ENCODE assay signal across 8 mouse cellular contexts in genomic region chr9:114389371-114389904, GRCm38 (mm10). TPM values are rescaled to one million over a fixed set of nuclear protein-coding genes. Genes with fewer than 3 reads are reported as not detected.
DNase-seq lines count a peak whose midpoint lies in the region; ATAC-seq and TF ChIP-seq lines count a peak whose summit lies in the region.

No protein-coding gene starts in this region.

- no peaks in the 10 kb centered on the region for H3K27me3 ChIP-seq in ES-Bruce4 (ENCODE audit: control insufficient read depth, insufficient read depth, low read length, poor library complexity, severe bottlenecking)
- H3K27me3 ChIP-seq in intestine, embryonic 15.5 days (replicated peaks) = no peaks in the 10 kb centered on the region
- H3K27me3 ChIP-seq in midbrain, embryonic 13.5 days = peaks cover 3% of the 10 kb centered on the region; the same call in 1 of the 2 replicates

- WGBS in intestine, embryonic 15.5 days = 78% methylated on average over 8 of the region's 8 CpGs
- WGBS in midbrain, embryonic 13.5 days = 77% methylated on average over 8 of the region's 8 CpGs

- no peaks in the 10 kb centered on the region for H3K9me3 ChIP-seq in ES-Bruce4 (replicated peaks; ENCODE audit: control insufficient read depth, insufficient read depth, low read length, poor library complexity, severe bottlenecking)
- H3K9me3 ChIP-seq in intestine, embryonic 15.5 days = no peaks in the 10 kb centered on the region
- H3K9me3 ChIP-seq in midbrain, embryonic 13.5 days = no peaks in the 10 kb centered on the region

- H3K4me2 ChIP-seq in intestine, embryonic 15.5 days (replicated peaks) = peak overlapping the region; percentile 88
- peak overlapping the region; percentile 94 for H3K4me2 ChIP-seq in midbrain, embryonic 13.5 days (replicated peaks)

- no peak overlapping the region for H3K9ac ChIP-seq in ES-Bruce4 (ENCODE audit: low read depth, poor library complexity, severe bottlenecking)
- no peak overlapping the region for H3K9ac ChIP-seq in intestine, embryonic 15.5 days
- H3K9ac ChIP-seq in midbrain, embryonic 13.5 days (replicated peaks) = no peak overlapping the region

- TF ChIP-seq POLR2A in ES-Bruce4 (IDR thresholded peaks at IDR 0.05; ENCODE audit: insufficient read depth, low read length) = no peak

- peak; percentile 60 for DNase-seq in 416B (ENCODE audit: low read depth)
- no peak for DNase-seq in ovary, postnatal 36 days (ENCODE audit: low spot score)
- no peak for DNase-seq in layer of hippocampus, adult 8-10 months (ENCODE audit: low spot score in 2 of 2)
- no peak for DNase-seq in urinary bladder, adult 18-20 months (ENCODE audit: low spot score in 2 of 2)

- H3K4me1 ChIP-seq in ES-Bruce4 (ENCODE audit: control insufficient read depth, insufficient read depth, low read length) = peaks cover under 1% of the 10 kb centered on the region
- peaks cover 19% of the 10 kb centered on the region for H3K4me1 ChIP-seq in intestine, embryonic 15.5 days (replicated peaks)
- H3K4me1 ChIP-seq in midbrain, embryonic 13.5 days (replicated peaks) = peaks cover 6% of the 10 kb centered on the region; the same call in 1 of the 2 replicates

- no peak for TF ChIP-seq EP300 in ES-Bruce4 (IDR thresholded peaks at IDR 0.05; ENCODE audit: insufficient read depth, low read depth, low read length)

- H3K27ac ChIP-seq in ES-Bruce4 (ENCODE audit: insufficient read depth, low read length) = no peak overlapping the region
- peak overlapping the region; percentile 95 for H3K27ac ChIP-seq in intestine, embryonic 15.5 days
- H3K27ac ChIP-seq in midbrain, embryonic 13.5 days = no peak overlapping the region

- H3K36me3 ChIP-seq in ES-Bruce4 (ENCODE audit: control insufficient read depth, insufficient read depth, low read length, poor library complexity, severe bottlenecking) = no peaks in the 10 kb centered on the region
- no peaks in the 10 kb centered on the region for H3K36me3 ChIP-seq in intestine, embryonic 15.5 days
- H3K36me3 ChIP-seq in midbrain, embryonic 13.5 days = no peaks in the 10 kb centered on the region

- ATAC-seq in erythroblast, adult 5-6 weeks (replicated peaks; ENCODE audit: low FRiP score, poor library complexity, severe bottlenecking) = peak; percentile 48; the same call in 1 of the 2 replicates
- peak; percentile 28; the same call in 1 of the 2 replicates for ATAC-seq in intestine, embryonic 15.5 days
- ATAC-seq in midbrain, embryonic 13.5 days = no peak; the same call in none of the 2 replicates

- H3K4me3 ChIP-seq in ES-Bruce4 (ENCODE audit: low read depth, low read length) = peak overlapping the region; percentile 60
- peak overlapping the region; percentile 88 for H3K4me3 ChIP-seq in intestine, embryonic 15.5 days (replicated peaks)
- peak overlapping the region; percentile 72 for H3K4me3 ChIP-seq in midbrain, embryonic 13.5 days (replicated peaks)

- TF ChIP-seq CTCF in ES-Bruce4 (IDR thresholded peaks at IDR 0.05; ENCODE audit: low read depth, low read length) = peak; percentile 34

RNA-seq across cellular contexts. Expression of gene Crtap, which starts 1.0 kb away (rescaled TPM):
- 45.7 and 53.3 TPM in 2 replicates for polyA plus RNA-seq in ES-Bruce4 (2011; ENCODE audit: insufficient read depth, insufficient read length, low read depth, missing spikeins)
- total RNA-seq in erythroblast, adult 5-6 weeks (2015; ENCODE audit: low replicate concordance) = 1.5 and 13.4 TPM in 2 replicates
- total RNA-seq in erythroblast, adult 5-6 weeks (2017; ENCODE audit: low replicate concordance) = 3.2 and 3.5 TPM in 2 replicates
- 107 and 110 TPM in 2 replicates for polyA plus RNA-seq in intestine, embryonic 15.5 days (2015; fragmentation: Nextera tagmentation; extraction: Ambion mirVana)
- 17.6 and 18.2 TPM in 2 replicates for polyA plus RNA-seq in midbrain, embryonic 13.5 days (2015; fragmentation: Nextera tagmentation; extraction: Ambion mirVana)
- total RNA-seq in layer of hippocampus, adult 8-10 months (2022) = 1 to 10 TPM; 6.1 to 9.8 (median 8.3) TPM

RNA-seq across cellular contexts. Expression of gene Glb1, which starts 11.4 kb away (rescaled TPM):
- 41.1 TPM in 2 replicates for polyA plus RNA-seq in ES-Bruce4 (2011; ENCODE audit: insufficient read depth, insufficient read length, low read depth, missing spikeins)
- 5.0 and 15.9 TPM in 2 replicates for total RNA-seq in erythroblast, adult 5-6 weeks (2015; ENCODE audit: low replicate concordance)
- 1.4 and 2.4 TPM in 2 replicates for total RNA-seq in erythroblast, adult 5-6 weeks (2017; ENCODE audit: low replicate concordance)
- polyA plus RNA-seq in intestine, embryonic 15.5 days (2015; fragmentation: Nextera tagmentation; extraction: Ambion mirVana) = 157 and 179 TPM in 2 replicates
- polyA plus RNA-seq in midbrain, embryonic 13.5 days (2015; fragmentation: Nextera tagmentation; extraction: Ambion mirVana) = 20.2 and 22.5 TPM in 2 replicates
- total RNA-seq in layer of hippocampus, adult 8-10 months (2022) = 10 to 100 TPM; 20.2 to 40.0 (median 30.7) TPM

RNA-seq across cellular contexts. Expression of gene Tmppe, which starts 11.5 kb away (rescaled TPM):
- polyA plus RNA-seq in ES-Bruce4 (2011; ENCODE audit: insufficient read depth, insufficient read length, low read depth, missing spikeins) = 6.5 and 7.3 TPM in 2 replicates
- total RNA-seq in erythroblast, adult 5-6 weeks (2015; ENCODE audit: low replicate concordance) = not detected in 2 replicates
- total RNA-seq in erythroblast, adult 5-6 weeks (2017; ENCODE audit: low replicate concordance) = 2.2 and 2.4 TPM in 2 replicates
- polyA plus RNA-seq in intestine, embryonic 15.5 days (2015; fragmentation: Nextera tagmentation; extraction: Ambion mirVana) = 18.3 and 22.1 TPM in 2 replicates
- polyA plus RNA-seq in midbrain, embryonic 13.5 days (2015; fragmentation: Nextera tagmentation; extraction: Ambion mirVana) = 8.8 and 9.7 TPM in 2 replicates
- total RNA-seq in layer of hippocampus, adult 8-10 months (2022) = 10 to 100 TPM; 10.6 to 13.4 (median 12.4) TPM

RNA-seq across cellular contexts. Expression of gene Bcl2a1c, which starts 59.5 kb away (rescaled TPM):
- polyA plus RNA-seq in ES-Bruce4 (2011; ENCODE audit: insufficient read depth, insufficient read length, low read depth, missing spikeins) = not detected in 2 replicates
- not detected in 2 replicates for total RNA-seq in erythroblast, adult 5-6 weeks (2015; ENCODE audit: low replicate concordance)
- not detected in 2 replicates for total RNA-seq in erythroblast, adult 5-6 weeks (2017; ENCODE audit: low replicate concordance)
- not detected in 2 replicates for polyA plus RNA-seq in intestine, embryonic 15.5 days (2015; fragmentation: Nextera tagmentation; extraction: Ambion mirVana)
- polyA plus RNA-seq in midbrain, embryonic 13.5 days (2015; fragmentation: Nextera tagmentation; extraction: Ambion mirVana) = not detected in 2 replicates
- not detected for total RNA-seq in layer of hippocampus, adult 8-10 months (2022)
